Mouse (Mus musculus): Measurements from ENCODE around the gene B230217C12Rik. TPM values are rescaled to one million over a fixed set of nuclear protein-coding genes. Genes with fewer than 3 reads are reported as not detected.

Gene B230217C12Rik
- polyA plus RNA-seq, 1 experiment from 2014 or later = 24.1 TPM

DNA sequence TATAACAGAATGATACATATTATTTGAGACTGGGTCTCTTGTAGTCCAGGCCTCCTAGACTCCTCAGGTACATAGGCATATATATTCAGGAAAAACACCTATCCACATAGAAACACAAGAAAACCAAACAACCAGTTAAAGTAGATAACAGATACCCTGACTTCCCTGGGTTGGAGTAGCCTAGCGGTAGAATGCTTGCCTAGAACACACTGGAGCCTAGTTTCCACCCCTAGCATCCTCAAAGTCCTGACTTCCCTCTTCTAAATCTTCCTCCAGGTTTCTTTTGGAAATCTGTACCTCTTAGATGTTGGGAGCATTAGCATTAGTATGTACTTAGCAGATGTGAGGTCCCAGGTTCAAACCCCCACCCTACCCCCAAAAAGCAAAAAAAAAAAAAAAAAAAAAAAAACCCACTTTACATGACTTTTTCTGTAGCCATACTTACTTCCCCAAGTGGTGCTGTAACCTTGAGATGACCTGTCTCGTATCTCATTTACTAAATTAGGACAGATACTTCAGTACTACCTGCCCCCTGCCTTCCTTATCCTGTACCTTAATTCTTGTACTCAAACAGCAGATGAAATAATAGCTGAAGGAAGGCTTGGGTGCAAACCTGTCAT lies 44.8 kb downstream of the B230217C12Rik start:
- H3K27me3 ChIP-seq (replicated peaks; ENCODE audit: control insufficient read depth, insufficient read depth, low read length) = no peaks in the 10 kb centered on the region
- ATAC-seq = no peak
- H3K4me1 ChIP-seq (replicated peaks; ENCODE audit: control insufficient read depth, insufficient read depth, low read length) = 0 out of 2 replicates have a peak, but pooled peaks cover 2% of the 10 kb centered on the region
- no peak overlapping the region for H3K9ac ChIP-seq (replicated peaks; ENCODE audit: low read depth, low read length)
- no peak overlapping the region for H3K4me2 ChIP-seq (ENCODE audit: low read length)
- 98% methylated on average over 2 of the region's 2 CpGs for WGBS
- no peaks in the 10 kb centered on the region for H3K36me3 ChIP-seq (ENCODE audit: control insufficient read depth, insufficient read depth)
- H3K27ac ChIP-seq (ENCODE audit: low read length) = no peak overlapping the region
- H3K4me3 ChIP-seq (replicated peaks; ENCODE audit: low read length) = no peak overlapping the region
- no peaks in the 10 kb centered on the region for H3K9me3 ChIP-seq (ENCODE audit: control insufficient read depth, low read length)

GRCm38 (mm10) chr11:97891821-97892220 lies 51.2 kb downstream of the B230217C12Rik start:
- no peaks in the 10 kb centered on the region for H3K9me3 ChIP-seq (ENCODE audit: control insufficient read depth, low read length)
- H3K9ac ChIP-seq (replicated peaks; ENCODE audit: low read depth, low read length) = no peak overlapping the region
- ATAC-seq = no peak
- no peaks in the 10 kb centered on the region for H3K27me3 ChIP-seq (replicated peaks; ENCODE audit: control insufficient read depth, insufficient read depth, low read length)
- no peaks in the 10 kb centered on the region for H3K36me3 ChIP-seq (ENCODE audit: control insufficient read depth, insufficient read depth)
- H3K4me3 ChIP-seq (replicated peaks; ENCODE audit: low read length) = no peak overlapping the region
- 81% methylated on average over 5 of the region's 5 CpGs for WGBS
- H3K4me2 ChIP-seq (ENCODE audit: low read length) = no peak overlapping the region
- H3K4me1 ChIP-seq (replicated peaks; ENCODE audit: control insufficient read depth, insufficient read depth, low read length) = no peaks in the 10 kb centered on the region
- no peak overlapping the region for H3K27ac ChIP-seq (ENCODE audit: low read length)

Other genes starting within 250 kb of the B230217C12Rik start
- gene Epop, start 211.1 kb upstream of the B230217C12Rik start, polyA plus RNA-seq (2015; fragmentation: Nextera tagmentation; extraction: Ambion mirVana) = 2.1 and 2.6 TPM in 2 replicates
- 4.2 and 5.1 TPM in 2 replicates for gene Mllt6, start 177.4 kb upstream of the B230217C12Rik start, polyA plus RNA-seq (2015; fragmentation: Nextera tagmentation; extraction: Ambion mirVana)
- 14.6 and 15.4 TPM in 2 replicates for gene Cisd3, start 155.0 kb upstream of the B230217C12Rik start, polyA plus RNA-seq (2015; fragmentation: Nextera tagmentation; extraction: Ambion mirVana)
- 14.8 and 19.8 TPM in 2 replicates for gene Pcgf2, start 140.3 kb upstream of the B230217C12Rik start, polyA plus RNA-seq (2015; fragmentation: Nextera tagmentation; extraction: Ambion mirVana)
- 403 and 431 TPM in 2 replicates for gene Psmb3, start 137.4 kb upstream of the B230217C12Rik start, polyA plus RNA-seq (2015; fragmentation: Nextera tagmentation; extraction: Ambion mirVana)
- 4.1 and 4.7 TPM in 2 replicates for gene Pip4k2b, start 96.1 kb upstream of the B230217C12Rik start, polyA plus RNA-seq (2015; fragmentation: Nextera tagmentation; extraction: Ambion mirVana)
- gene Cwc25, start 74.2 kb upstream of the B230217C12Rik start, polyA plus RNA-seq (2015; fragmentation: Nextera tagmentation; extraction: Ambion mirVana) = 17.1 and 19.5 TPM in 2 replicates
- gene 1700001P01Rik, start 64.9 kb upstream of the B230217C12Rik start, polyA plus RNA-seq (2015; fragmentation: Nextera tagmentation; extraction: Ambion mirVana) = 0.57 and 0.85 TPM in 2 replicates
- gene Rpl23, start 58.3 kb upstream of the B230217C12Rik start, polyA plus RNA-seq (2015; fragmentation: Nextera tagmentation; extraction: Ambion mirVana) = 298 and 306 TPM in 2 replicates
- 140 and 159 TPM in 2 replicates for gene Lasp1, start 41.8 kb upstream of the B230217C12Rik start, polyA plus RNA-seq (2015; fragmentation: Nextera tagmentation; extraction: Ambion mirVana)
- 0.63 and 0.68 TPM in 2 replicates for gene Fbxo47, start 43.4 kb downstream of the B230217C12Rik start, polyA plus RNA-seq (2015; fragmentation: Nextera tagmentation; extraction: Ambion mirVana)
- gene Plxdc1, start 145.7 kb downstream of the B230217C12Rik start, polyA plus RNA-seq (2015; fragmentation: Nextera tagmentation; extraction: Ambion mirVana) = 0.72 and 0.96 TPM in 2 replicates
- 4.6 and 6.4 TPM in 2 replicates for gene Arl5c, start 155.4 kb downstream of the B230217C12Rik start, polyA plus RNA-seq (2015; fragmentation: Nextera tagmentation; extraction: Ambion mirVana)
- 39.0 and 52.1 TPM in 2 replicates for gene Cacnb1, start 182.3 kb downstream of the B230217C12Rik start, polyA plus RNA-seq (2015; fragmentation: Nextera tagmentation; extraction: Ambion mirVana)
- gene Rpl19, start 185.9 kb downstream of the B230217C12Rik start, polyA plus RNA-seq (2015; fragmentation: Nextera tagmentation; extraction: Ambion mirVana) = 652 and 659 TPM in 2 replicates
- gene Stac2, start 212.7 kb downstream of the B230217C12Rik start, polyA plus RNA-seq (2015; fragmentation: Nextera tagmentation; extraction: Ambion mirVana) = 3.4 and 5.4 TPM in 2 replicates

Measured in forebrain, embryonic 16.5 days (tissue).